20 mouse cellular contexts compared by ENCODE assay signal in genomic region chr3:140876201-140876895, GRCm38 (mm10).
DNase-seq lines count a peak whose midpoint lies in the region; ATAC-seq and TF ChIP-seq lines count a peak whose summit lies in the region.
"Had no signal": no experiment of that assay in that cellular context is flagged by ENCODE, and none has a peak within 500 bp of the region (broad histone marks: within the 10 kb centered on the region; RNA-seq: fewer than 3 reads in every experiment).

No protein-coding gene starts in this region.

- TF ChIP-seq RAD21 in MEL (IDR thresholded peaks at IDR 0.05; ENCODE audit: low read depth, low read length) = no peak; the same call in 1 of the 2 replicates

- DNase-seq in heart, adult 11 months = peak; percentile 21
- no peak for DNase-seq in heart, postnatal 25 days (ENCODE audit: low spot score)
- peak; percentile 88 for DNase-seq in MEL (ENCODE audit: low read depth, low spot score)
- no peak for DNase-seq in liver, embryonic 13.5 days
- no peak for DNase-seq in liver, postnatal 0 days
- DNase-seq in frontal cortex, postnatal 10 days (ENCODE audit: low spot score in 2 of 2) = no peak
- no peak for DNase-seq in lung, adult 18-20 months
- DNase-seq: adrenal gland, adult 8-10 months; adrenal gland, postnatal 36 days; cerebellum, adult 2 months; cerebellum, postnatal 14 days; gastrocnemius, postnatal 25 days; heart, adult 18-20 months; heart, postnatal 10 days had no signal

- 42% methylated on average over 4 of the region's 4 CpGs for WGBS in liver, embryonic 13.5 days (ENCODE audit: insufficient replicate concordance)
- 59% methylated on average over 4 of the region's 4 CpGs for WGBS in liver, postnatal 0 days (ENCODE audit: insufficient replicate concordance)
- 91% methylated on average over 4 of the region's 4 CpGs for WGBS in forebrain, embryonic 15.5 days

- peak; percentile 99 to 100 for TF ChIP-seq EP300 in MEL (IDR thresholded peaks at IDR 0.05; ENCODE audit: low read depth in 1 of 2, low read length in 2 of 2)
- TF ChIP-seq EP300 in liver, postnatal 0 days (IDR thresholded peaks at IDR 0.05; ENCODE audit: low read depth) = 0 out of 2 replicates have a peak, but pooled peaks have one; percentile 8

- peak overlapping the region; percentile 10 to 48 for H3K4me3 ChIP-seq in MEL (ENCODE audit: control insufficient read depth in 1 of 2, insufficient read depth in 1 of 2, low read depth in 2 of 2, low read length in 2 of 2)
- H3K4me3 ChIP-seq in liver, embryonic 13.5 days (replicated peaks) = no peak overlapping the region
- H3K4me3 ChIP-seq in liver, postnatal 0 days (ENCODE audit: low read depth, low read length) = no peak overlapping the region
- H3K4me3 ChIP-seq in forebrain, embryonic 15.5 days = no peak overlapping the region
- H3K4me3 ChIP-seq: embryonic facial prominence, embryonic 12.5 days; heart, embryonic 10.5 days; hindbrain, embryonic 13.5 days had no signal

- TF ChIP-seq CTCF in MEL (IDR thresholded peaks at IDR 0.05 in 2 of 3, conservative IDR thresholded peaks at IDR 0.05 in 1 of 3; ENCODE audit: control insufficient read depth in 1 of 3, insufficient read depth in 1 of 3, low read depth in 2 of 3, low read length in 3 of 3, poor library complexity in 1 of 3, severe bottlenecking in 1 of 3) = no peak
- no peak for TF ChIP-seq CTCF in liver, postnatal 0 days (IDR thresholded peaks at IDR 0.05; ENCODE audit: low read depth)

- intact Hi-C loops in heart, postnatal 25 days (cut with DNase I) = no loop called here

- H3K9me3 ChIP-seq in MEL (replicated peaks; ENCODE audit: insufficient read depth, low read length) = no peaks in the 10 kb centered on the region
- H3K9me3 ChIP-seq in liver, embryonic 13.5 days (replicated peaks) = no peaks in the 10 kb centered on the region
- no peaks in the 10 kb centered on the region for H3K9me3 ChIP-seq in liver, postnatal 0 days (ENCODE audit: low read length)
- H3K9me3 ChIP-seq in forebrain, embryonic 15.5 days = no peaks in the 10 kb centered on the region
- H3K9me3 ChIP-seq: embryonic facial prominence, embryonic 12.5 days; heart, embryonic 10.5 days; hindbrain, embryonic 13.5 days had no signal

- H3K4me2 ChIP-seq in liver, embryonic 13.5 days = no peak overlapping the region
- no peak overlapping the region for H3K4me2 ChIP-seq in liver, postnatal 0 days (ENCODE audit: low read depth, low read length)
- no peak overlapping the region for H3K4me2 ChIP-seq in forebrain, embryonic 15.5 days (replicated peaks)
- H3K4me2 ChIP-seq: embryonic facial prominence, embryonic 12.5 days; hindbrain, embryonic 13.5 days had no signal

- H3K4me1 ChIP-seq in MEL (ENCODE audit: control insufficient read depth in 1 of 2, insufficient read depth in 2 of 2, low read length in 2 of 2) = peaks cover 7 to 25% of the 10 kb centered on the region in 2 experiments
- peaks cover 3% of the 10 kb centered on the region; the same call in 1 of the 2 replicates for H3K4me1 ChIP-seq in liver, embryonic 13.5 days (replicated peaks)
- no peaks in the 10 kb centered on the region for H3K4me1 ChIP-seq in liver, postnatal 0 days (ENCODE audit: insufficient read depth)
- H3K4me1 ChIP-seq in forebrain, embryonic 15.5 days = no peaks in the 10 kb centered on the region
- H3K4me1 ChIP-seq: embryonic facial prominence, embryonic 12.5 days; heart, embryonic 10.5 days; hindbrain, embryonic 13.5 days had no signal

- H3K27ac ChIP-seq in MEL (ENCODE audit: control insufficient read depth, low read depth, low read length) = peak overlapping the region; percentile 100
- H3K27ac ChIP-seq in liver, embryonic 13.5 days = no peak overlapping the region
- no peak overlapping the region for H3K27ac ChIP-seq in liver, postnatal 0 days (ENCODE audit: low read depth)
- H3K27ac ChIP-seq in forebrain, embryonic 15.5 days (replicated peaks) = no peak overlapping the region
- H3K27ac ChIP-seq: embryonic facial prominence, embryonic 12.5 days; heart, embryonic 10.5 days; hindbrain, embryonic 13.5 days; hindbrain, postnatal 0 days had no signal

- ATAC-seq in liver, embryonic 13.5 days (ENCODE audit: low read depth) = peak; percentile 67
- ATAC-seq in liver, postnatal 0 days = no peak
- ATAC-seq in forebrain, embryonic 15.5 days (replicated peaks) = no peak
- ATAC-seq: forebrain, embryonic 16.5 days; hindbrain, postnatal 0 days had no signal

- TF ChIP-seq POLR2A in MEL (IDR thresholded peaks at IDR 0.05; ENCODE audit: control insufficient read depth in 1 of 2, insufficient read depth in 1 of 2, low read depth in 1 of 2, low read length in 2 of 2, poor library complexity in 1 of 2) = peak in 1 of 2 experiments; percentile 51; a peak in 2 of 4 replicates

- H3K36me3 ChIP-seq in MEL (ENCODE audit: control insufficient read depth in 1 of 2, insufficient read depth in 2 of 2, low read length in 2 of 2) = peaks cover 0 to 37% of the 10 kb centered on the region in 2 experiments; a peak in 2 of 4 replicates
- H3K36me3 ChIP-seq in liver, embryonic 13.5 days = no peaks in the 10 kb centered on the region
- no peaks in the 10 kb centered on the region for H3K36me3 ChIP-seq in liver, postnatal 0 days (replicated peaks; ENCODE audit: insufficient read depth, low read length)
- no peaks in the 10 kb centered on the region for H3K36me3 ChIP-seq in forebrain, embryonic 15.5 days
- H3K36me3 ChIP-seq: embryonic facial prominence, embryonic 12.5 days; heart, embryonic 10.5 days; hindbrain, embryonic 13.5 days had no signal

- no peaks in the 10 kb centered on the region for H3K27me3 ChIP-seq in MEL (ENCODE audit: control insufficient read depth in 1 of 2, insufficient read depth in 2 of 2, low read length in 2 of 2)
- H3K27me3 ChIP-seq in liver, embryonic 13.5 days = no peaks in the 10 kb centered on the region
- no peaks in the 10 kb centered on the region for H3K27me3 ChIP-seq in liver, postnatal 0 days (ENCODE audit: insufficient read depth, low read length)
- H3K27me3 ChIP-seq in forebrain, embryonic 15.5 days = no peaks in the 10 kb centered on the region
- H3K27me3 ChIP-seq: embryonic facial prominence, embryonic 12.5 days; hindbrain, embryonic 13.5 days had no signal

- H3K9ac ChIP-seq in MEL (ENCODE audit: control insufficient read depth, low read depth, low read length, poor library complexity, severe bottlenecking) = peak overlapping the region; percentile 64
- H3K9ac ChIP-seq in liver, embryonic 13.5 days = no peak overlapping the region
- H3K9ac ChIP-seq in liver, postnatal 0 days (replicated peaks) = no peak overlapping the region
- no peak overlapping the region for H3K9ac ChIP-seq in forebrain, embryonic 15.5 days (replicated peaks)
- H3K9ac ChIP-seq: embryonic facial prominence, embryonic 12.5 days; hindbrain, embryonic 13.5 days had no signal

- H3K79me2 ChIP-seq in MEL (ENCODE audit: control insufficient read depth, insufficient read depth, low read length, poor library complexity) = no peaks in the 10 kb centered on the region

TF ChIP-seq in MEL, 35 proteins besides CTCF, POLR2A, EP300 and RAD21 (continues in another document):
- no peak for TF ChIP-seq E2F4 (IDR thresholded peaks at IDR 0.05; ENCODE audit: borderline replicate concordance, low read depth, low read length)
- peak; percentile 95 for TF ChIP-seq TCF12 (IDR thresholded peaks at IDR 0.05; ENCODE audit: low read depth, low read length)
- TF ChIP-seq GATA1 (IDR thresholded peaks at IDR 0.05; ENCODE audit: low read depth, low read length) = peak; percentile 99
- peak; percentile 78 for TF ChIP-seq MAZ (IDR thresholded peaks at IDR 0.05; ENCODE audit: low read depth, low read length)
- TF ChIP-seq TAL1 (IDR thresholded peaks at IDR 0.05; ENCODE audit: low read length) = peak; percentile 66
- TF ChIP-seq MEF2A (IDR thresholded peaks at IDR 0.05; ENCODE audit: extremely low read depth, insufficient replicate concordance, low read depth, low read length, poor library complexity, severe bottlenecking) = no peak
- no peak for TF ChIP-seq UBTF (IDR thresholded peaks at IDR 0.05; ENCODE audit: borderline replicate concordance, insufficient read depth, low read depth, low read length)
- TF ChIP-seq JUND (IDR thresholded peaks at IDR 0.05; ENCODE audit: low read depth, low read length) = 0 out of 2 replicates have a peak, but pooled peaks have one; percentile 51
- TF ChIP-seq POLR2AphosphoS5 (IDR thresholded peaks at IDR 0.05; ENCODE audit: borderline replicate concordance, low read depth, low read length) = no peak
- TF ChIP-seq MYC (IDR thresholded peaks at IDR 0.05; ENCODE audit: low read depth, low read length) = peak; percentile 69
- TF ChIP-seq SIN3A (IDR thresholded peaks at IDR 0.05; ENCODE audit: low read length) = peak; percentile 68
- peak; percentile 71 for TF ChIP-seq ZNF384 (IDR thresholded peaks at IDR 0.05; ENCODE audit: low read depth, low read length)
- TF ChIP-seq NRF1 (IDR thresholded peaks at IDR 0.05; ENCODE audit: insufficient read depth, low read depth, low read length, poor library complexity, severe bottlenecking) = no peak
- no peak for TF ChIP-seq ZC3H11A (IDR thresholded peaks at IDR 0.05; ENCODE audit: low read depth, low read length)
- peak; percentile 71; the same call in 1 of the 2 replicates for TF ChIP-seq TBP (IDR thresholded peaks at IDR 0.05; ENCODE audit: low read depth, low read length)
- no peak for TF ChIP-seq ELF1 (IDR thresholded peaks at IDR 0.05; ENCODE audit: low read depth, low read length)
- no peak for TF ChIP-seq SMC3 (IDR thresholded peaks at IDR 0.05; ENCODE audit: low read depth, low read length)
- no peak for TF ChIP-seq CHD1 (IDR thresholded peaks at IDR 0.05; ENCODE audit: low read depth, low read length)
- no peak for TF ChIP-seq GABPA (IDR thresholded peaks at IDR 0.05; ENCODE audit: low read depth, low read length)
- peak; percentile 86 for TF ChIP-seq BHLHE40 (IDR thresholded peaks at IDR 0.05; ENCODE audit: borderline replicate concordance, low read depth, low read length)
- TF ChIP-seq HCFC1 (IDR thresholded peaks at IDR 0.05; ENCODE audit: low read depth, low read length) = no peak
- no peak for TF ChIP-seq MAX (IDR thresholded peaks at IDR 0.05; ENCODE audit: low read length)
- TF ChIP-seq ZMIZ1 (IDR thresholded peaks at IDR 0.05; ENCODE audit: low read depth, low read length) = peak; percentile 4
- TF ChIP-seq MXI1 (IDR thresholded peaks at IDR 0.05; ENCODE audit: low read depth, low read length) = no peak
- no peak for TF ChIP-seq POLR2AphosphoS2 (IDR thresholded peaks at IDR 0.05; ENCODE audit: low read length)
- TF ChIP-seq USF1 (IDR thresholded peaks at IDR 0.05; ENCODE audit: low read depth, low read length) = no peak
- TF ChIP-seq USF2 (IDR thresholded peaks at IDR 0.05; ENCODE audit: borderline replicate concordance in 1 of 2, insufficient read depth in 1 of 2, low read depth in 1 of 2, low read length in 2 of 2) = no peak
- TF ChIP-seq MYB (IDR thresholded peaks at IDR 0.05; ENCODE audit: low read depth, low read length) = peak; percentile 99
- TF ChIP-seq ETS1 (IDR thresholded peaks at IDR 0.05; ENCODE audit: low read depth, low read length) = peak; percentile 96
- TF ChIP-seq RCOR1 (IDR thresholded peaks at IDR 0.05; ENCODE audit: low read depth, low read length) = peak; percentile 90

Comparison
In these comparisons a context has a peak if more than half of its experiments do, and no peak if none do; other contexts are left out.
1. DNase-seq: peak in heart, adult 11 months (single experiment) and MEL (single experiment); none in heart, postnatal 25 days (single experiment), liver, embryonic 13.5 days (single experiment), liver, postnatal 0 days (single experiment), frontal cortex, postnatal 10 days (0 of 2) and lung, adult 18-20 months (0 of 2).
2. H3K4me3 ChIP-seq: peak in MEL (2 of 2); none in liver, embryonic 13.5 days (single experiment), liver, postnatal 0 days (single experiment) and forebrain, embryonic 15.5 days (single experiment).